Mouse (Mus musculus) adrenal gland, adult 18-20 months (tissue): ENCODE measurements around the gene Ablim2. TPM values are rescaled to one million over a fixed set of nuclear protein-coding genes. Genes with fewer than 3 reads are reported as not detected.

ENCODE experiments used
- DNase-seq, 2 experiments: peaks; one replicate each; pipeline ENCODE4 v3.0.0; 2021 to 2022; ENCODE audit warnings: low spot score in 2 of 2
- total RNA-seq, 2 experiments: library from RNA; stranded (reverse); gene quantifications; 1 replicate in 1 of 2; 2 replicates in 1 of 2; pipeline ENCODE4 v1.2.3; 2021

Ablim2 gene
- total RNA-seq, 2 experiments from 2014 or later: 7.5 to 8.0 TPM

DNA sequence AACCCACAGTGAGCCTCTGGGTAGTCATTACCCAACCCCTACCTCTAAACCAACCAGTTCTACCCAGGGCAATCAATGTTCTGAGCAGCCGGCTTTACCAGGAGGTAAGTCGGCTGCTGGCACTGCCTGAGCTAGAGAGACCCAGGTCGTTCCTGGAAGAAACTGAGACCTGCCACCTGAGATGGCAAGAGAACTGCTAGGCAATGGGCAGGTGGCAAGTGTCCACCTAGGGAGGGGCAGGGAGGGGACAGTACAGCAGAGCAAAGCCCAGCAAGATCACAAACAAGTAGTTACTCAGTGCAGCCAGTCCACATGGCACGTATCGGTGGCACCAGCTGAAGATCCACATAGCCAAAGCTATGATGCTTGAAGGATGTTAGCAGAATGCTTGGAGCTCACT lies 118.6 kb downstream of the Ablim2 start:
- no peak for DNase-seq

DNA sequence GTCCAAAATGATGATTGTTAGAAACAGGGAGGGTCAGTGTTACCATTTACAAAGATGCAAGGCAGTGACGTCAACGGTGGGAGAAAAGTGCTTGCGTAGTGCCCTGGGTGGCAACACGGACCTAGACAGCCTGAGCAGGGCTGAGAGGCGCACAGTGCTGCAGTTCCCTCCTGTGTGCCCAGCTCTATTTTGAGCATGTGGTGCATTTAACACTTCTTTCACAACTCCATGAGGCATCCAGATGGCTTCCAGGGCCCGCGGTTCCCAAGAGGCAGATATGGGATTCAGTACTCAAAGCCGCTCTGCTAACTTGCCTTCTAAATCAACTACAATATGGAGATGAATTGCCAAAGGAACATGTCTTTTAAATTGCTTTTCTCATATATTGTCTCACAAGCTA lies 121.5 kb downstream of the Ablim2 start:
- DNase-seq: no peak

DNA sequence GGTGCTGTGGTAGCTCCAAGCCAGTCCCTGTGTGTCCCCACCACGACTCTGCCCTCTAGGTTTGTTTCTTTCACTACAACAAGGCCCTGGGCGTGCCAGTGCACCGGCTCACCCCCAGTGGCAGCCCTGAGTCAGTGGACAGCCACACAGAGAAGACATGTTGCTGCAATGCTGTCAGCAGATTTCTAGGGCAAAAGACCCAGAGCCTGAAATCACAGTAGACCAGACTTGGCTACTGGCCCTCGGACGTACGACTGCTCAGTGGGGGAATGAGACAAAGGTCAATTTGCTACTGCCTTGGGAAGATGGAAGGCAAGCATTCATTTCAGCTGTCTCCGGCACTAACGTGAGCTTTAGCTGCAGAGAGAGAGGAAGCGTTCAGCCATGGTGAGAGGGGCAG lies 124.7 kb downstream of the Ablim2 start:
- DNase-seq: no peak

DNA sequence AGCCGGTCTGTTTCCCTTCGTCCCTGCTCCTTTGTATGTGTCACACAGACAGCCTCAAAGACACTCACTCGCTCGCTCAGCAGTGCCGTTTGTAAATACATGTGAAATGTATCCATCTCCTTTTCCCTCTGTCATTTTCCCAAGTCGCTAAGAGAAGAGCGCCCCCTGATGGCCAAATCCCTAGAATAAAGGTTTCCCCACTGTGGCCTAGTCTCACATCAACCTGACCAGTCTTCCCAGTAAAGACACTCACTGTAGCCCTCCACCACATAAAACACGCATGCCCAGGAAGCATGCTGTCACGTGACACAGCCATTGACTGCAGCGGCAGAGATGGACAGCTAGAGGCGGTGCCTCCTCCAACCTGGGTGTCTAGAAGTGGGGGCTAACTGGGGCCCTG lies 126.6 kb downstream of the Ablim2 start:
- peak; percentile 22 to 60 for DNase-seq

DNA sequence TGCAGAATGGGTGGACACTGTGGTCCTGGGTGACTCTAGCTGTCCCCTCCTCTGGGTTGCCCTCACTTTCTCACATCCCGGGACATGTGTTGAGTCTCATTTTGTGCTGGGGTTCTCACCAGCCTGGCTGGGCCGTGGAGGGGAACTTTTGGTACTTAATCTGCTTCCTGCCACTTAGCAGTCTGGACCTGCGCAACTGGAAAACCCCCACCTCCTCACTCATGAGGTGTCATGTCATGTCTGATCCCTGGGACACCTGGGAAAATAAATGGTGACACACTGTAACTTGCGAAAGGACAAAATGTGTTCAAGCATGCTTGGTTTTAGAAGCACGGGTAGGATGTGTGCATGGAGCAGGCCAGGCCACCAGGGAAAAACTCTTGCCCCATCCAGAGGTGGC lies 127.0 kb downstream of the Ablim2 start:
- DNase-seq: no peak

DNA sequence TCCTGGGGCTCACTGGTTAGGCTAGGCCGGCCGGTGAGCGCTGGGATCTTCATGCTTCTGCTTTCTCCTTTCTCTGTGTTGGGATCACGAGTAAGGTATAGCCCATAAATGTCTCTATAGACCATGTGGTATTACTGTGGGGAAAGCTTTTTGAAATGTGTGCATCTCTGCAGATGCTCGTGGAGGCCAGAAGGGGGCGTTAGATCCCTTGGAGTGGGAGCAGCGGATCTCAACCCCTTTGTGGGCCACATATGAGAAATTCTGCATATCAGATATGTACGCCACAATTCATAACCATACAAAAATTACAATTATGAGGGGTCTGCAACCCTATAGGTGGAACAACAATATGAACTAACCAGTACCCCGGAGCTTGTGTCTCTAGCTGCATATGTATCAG lies 131.3 kb downstream of the Ablim2 start:
- no peak for DNase-seq

DNA sequence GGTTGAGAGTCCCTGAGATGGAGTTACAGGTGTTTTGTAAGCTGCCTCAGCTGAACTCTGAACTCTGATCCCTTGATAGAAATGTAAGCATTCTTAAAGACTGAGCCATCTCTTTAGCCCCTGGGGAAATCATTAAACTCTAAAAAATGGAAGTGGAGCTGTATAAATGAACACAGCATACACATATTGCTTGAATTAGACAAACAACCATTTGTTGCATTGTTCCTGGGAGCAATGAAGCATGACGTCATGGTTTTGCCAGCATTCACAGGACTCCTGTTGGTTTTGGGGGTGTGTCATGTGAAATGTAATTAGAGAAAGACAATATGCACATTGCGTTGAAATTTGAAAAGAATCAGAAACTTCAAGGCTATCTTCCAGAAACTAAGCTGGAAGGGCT lies 132.0 kb downstream of the Ablim2 start:
- DNase-seq: no peak

DNA sequence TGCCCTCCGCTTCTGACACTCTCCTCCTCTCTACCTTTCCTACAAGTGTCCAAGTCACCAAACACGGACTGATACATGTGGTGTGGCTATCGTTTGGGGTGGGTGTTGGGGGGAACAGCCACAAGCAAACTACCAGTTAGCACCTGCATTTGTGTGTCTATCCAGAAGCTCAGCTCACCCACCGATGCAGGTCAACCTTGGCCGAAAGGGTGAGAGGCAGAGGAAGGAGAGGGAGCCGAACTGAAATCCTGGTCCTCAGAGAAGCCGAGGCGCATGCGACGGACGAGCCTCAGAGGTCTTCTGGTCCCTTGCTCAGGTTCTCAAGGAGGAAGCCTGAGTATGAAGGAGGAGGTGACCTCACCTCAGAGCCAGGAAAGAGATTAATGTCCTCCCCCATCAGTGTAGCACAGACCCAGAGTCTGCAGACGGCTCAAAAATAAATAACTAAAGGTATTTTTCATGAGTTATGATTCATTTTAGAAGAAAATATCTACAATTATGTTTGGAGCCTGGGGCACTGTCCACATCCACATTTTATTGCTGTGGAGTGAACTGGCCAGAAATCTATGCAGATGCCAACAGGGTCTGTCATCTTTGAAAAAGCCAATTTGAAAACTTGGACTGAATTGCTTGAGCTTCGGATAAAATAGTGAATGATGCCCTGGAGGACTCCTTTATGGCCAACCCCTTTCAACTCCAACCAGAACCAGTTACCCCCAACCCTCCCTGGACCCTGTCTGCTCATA lies 133.5 kb downstream of the Ablim2 start:
- no peak for DNase-seq

DNA sequence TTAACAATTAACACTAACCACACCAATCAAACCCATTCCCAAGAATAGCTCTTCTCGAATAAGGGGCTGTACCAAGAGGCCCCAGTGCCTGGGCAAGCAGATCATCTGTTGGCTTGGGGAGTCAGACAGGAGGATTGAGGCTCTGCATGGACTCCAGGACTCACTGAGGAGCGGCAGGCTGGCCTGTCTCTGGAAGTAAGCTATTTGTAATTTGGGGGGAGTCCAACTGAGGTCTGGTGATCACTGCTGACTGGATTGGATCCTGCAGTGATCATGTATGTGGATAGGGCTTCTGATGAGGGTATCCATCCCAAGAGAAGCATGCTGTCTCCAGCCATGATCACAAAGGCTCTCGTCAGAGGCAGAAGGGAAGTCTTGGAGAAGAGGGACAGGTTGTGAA lies 134.7 kb downstream of the Ablim2 start:
- no peak for DNase-seq

DNA sequence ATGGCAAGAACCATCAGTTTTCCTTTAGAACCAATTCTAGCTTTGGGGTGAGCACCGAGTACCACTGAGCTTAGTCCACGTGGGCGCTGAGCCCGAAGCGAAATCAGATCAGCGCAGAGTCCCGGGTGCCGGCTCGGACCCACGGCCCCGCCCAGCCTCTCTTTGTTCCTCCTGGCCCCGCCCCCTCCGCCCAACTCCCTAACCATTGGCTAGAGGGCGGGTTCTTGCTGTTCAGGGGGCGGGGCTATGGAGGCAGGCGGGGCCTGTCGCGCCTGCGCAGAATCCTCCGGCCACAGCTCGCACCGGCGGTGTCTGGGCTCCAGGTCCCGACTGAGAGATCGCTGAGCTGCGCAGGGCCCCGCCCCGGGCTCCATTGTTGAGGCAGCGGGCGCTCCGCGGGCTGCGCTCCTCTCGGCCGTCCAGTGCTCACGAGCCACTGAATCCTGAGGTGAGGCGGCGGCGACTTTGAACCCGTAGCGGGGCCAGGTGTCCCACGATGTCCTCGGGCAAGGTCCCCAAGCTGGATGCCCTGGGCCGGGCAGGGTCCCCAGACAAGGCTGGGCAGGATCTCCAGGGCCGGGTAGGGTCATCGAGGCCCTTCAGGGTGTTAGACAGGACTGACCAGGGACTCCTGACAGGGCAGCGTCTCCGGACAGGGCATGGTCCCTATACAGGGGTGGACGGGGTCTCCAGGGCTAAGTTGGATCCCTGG lies 135.6 kb downstream of the Ablim2 start, which contains the start of gene Afap1:
TSS of gene Afap1 (plus strand) at position 227 of the 712 bp plus-strand sequence.
- DNase-seq: peak; percentile 99

DNA sequence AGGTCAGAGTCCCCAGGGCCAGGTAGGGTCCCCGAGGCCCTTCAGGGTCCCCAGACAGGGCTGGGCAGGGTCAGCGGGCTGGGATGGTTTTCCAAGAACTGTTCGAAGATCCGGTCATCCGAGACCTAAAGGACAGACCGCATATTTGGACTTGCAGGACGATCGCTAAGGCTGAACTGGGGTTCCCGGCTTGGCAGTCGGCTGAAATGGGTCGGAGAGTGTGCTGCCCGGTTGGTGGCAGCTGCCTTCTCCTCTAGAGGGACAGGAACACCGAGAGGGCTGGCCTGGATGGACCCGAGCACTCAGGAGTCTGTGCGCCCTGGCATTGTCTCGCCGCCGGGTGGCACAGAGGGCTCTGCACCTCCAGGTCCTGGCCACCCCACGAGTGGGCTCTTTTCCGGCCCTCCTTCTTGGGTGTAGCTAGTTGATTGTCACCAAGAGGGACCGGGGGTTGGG lies 136.2 kb downstream of the Ablim2 start:
- peak; percentile 62 to 64 for DNase-seq

DNA sequence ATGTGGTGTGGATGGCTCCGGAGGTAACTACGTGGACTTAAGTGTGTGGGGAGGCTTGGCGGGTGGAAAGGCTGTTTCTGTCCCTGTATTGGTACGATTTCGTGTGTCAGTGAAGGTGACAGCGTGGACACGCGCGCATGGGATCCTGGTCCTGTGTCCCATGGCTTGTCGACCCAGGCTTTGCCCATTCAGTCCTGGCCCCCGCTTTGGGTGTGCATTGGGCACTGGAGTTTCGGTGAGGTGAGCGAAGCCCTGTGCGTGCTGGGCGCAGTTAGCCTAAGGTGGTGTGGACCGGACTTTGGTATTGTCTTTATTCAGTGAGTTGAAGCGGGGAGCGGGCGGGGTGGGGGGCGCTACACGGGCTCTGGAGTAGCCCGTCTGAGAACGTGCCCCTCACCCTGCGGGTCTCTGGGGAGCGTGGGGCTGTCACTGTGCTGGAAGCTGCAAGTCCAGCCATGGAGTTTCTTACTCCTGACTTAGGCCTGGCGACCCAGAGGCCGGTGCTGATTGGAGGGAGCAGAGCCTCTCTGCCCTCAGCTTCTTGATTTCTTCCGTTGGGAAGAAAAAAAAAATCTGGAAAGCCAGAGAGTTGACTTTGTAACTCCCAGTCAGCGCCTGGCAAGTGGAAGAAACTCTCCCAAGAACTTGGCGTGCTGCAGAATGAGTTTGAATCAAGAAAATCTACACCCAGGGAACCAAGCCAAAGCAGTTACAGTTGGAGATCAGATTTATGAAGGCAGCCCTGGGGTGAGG lies 136.8 kb downstream of the Ablim2 start:
- peak in 1 of 2 experiments; percentile 35 for DNase-seq

DNA sequence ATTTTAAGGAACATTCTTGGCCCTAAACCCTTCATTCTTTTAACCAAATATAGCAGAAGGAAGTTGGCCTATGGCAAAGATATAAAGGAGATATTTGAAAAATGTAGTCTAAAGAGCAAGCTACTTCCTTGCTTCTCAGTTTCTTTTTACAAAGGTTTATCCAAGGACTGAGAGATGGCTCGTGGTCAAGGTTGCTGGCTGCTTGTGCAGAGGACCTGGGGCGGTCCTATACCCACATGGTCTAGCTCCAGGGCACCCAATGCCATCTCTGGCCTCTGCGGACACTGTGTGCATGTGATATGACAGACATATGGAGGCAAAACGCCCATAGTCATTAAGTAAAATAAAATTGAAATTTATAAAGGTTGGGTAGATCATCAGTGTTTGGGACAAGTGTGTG lies 138.2 kb downstream of the Ablim2 start:
- no peak for DNase-seq

DNA sequence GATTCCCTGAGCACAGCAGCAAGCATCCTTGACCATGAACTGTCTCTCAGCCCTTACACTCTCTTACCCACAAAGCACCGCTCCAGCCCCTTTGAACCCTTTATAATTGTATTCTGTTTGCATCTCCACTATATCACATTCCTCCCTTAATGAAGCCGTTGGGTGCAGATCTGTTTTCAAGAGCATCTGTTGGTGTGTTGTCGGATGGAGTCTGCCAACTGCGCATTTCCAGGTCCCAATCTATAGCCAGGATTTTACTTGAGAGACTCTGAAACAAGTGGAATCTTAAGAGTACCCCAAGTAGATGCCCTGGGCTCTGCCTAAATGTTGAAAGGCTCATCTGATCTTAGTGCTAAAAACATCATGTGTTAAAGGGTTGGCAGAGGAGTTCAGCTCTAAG lies 138.9 kb downstream of the Ablim2 start:
- DNase-seq: no peak

DNA sequence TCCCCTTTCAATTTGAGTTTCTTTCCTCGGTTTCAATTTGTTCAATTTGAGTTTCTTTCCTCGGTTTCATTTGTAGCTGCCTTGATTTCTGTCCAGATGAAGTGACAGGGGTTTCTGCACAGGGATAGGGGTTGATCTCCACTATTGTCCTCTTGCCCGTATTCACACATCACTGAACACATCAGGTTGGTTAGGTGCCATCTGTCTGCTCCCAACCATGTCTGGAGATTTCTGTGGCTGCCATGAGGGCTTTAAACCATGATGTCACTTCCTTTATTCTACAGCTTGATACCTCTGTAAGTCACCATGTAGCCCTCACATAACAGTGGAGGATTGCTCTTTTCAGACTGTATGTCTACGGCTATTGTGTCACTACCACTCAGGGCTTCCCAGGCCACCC lies 139.5 kb downstream of the Ablim2 start:
- no peak for DNase-seq

DNA sequence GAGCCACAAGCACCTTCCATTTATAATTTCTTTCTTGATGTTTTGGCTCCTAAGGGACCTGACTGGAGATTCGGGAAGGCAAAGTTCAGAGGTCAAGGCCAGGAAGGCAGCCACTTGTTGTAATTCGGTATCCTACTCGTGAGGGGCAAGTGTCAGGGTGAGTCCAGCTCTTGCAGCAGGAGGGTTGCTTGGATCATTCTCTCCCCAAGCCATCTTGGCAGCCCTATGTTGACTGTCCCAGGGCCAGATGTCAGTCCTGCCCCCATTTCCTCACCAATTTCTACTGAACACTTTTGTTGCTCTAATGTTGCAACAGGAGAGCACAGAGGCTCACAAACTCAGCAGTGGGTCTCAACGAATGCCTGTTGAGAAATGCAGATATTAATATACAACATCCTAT lies 140.4 kb downstream of the Ablim2 start:
- no peak for DNase-seq

DNA sequence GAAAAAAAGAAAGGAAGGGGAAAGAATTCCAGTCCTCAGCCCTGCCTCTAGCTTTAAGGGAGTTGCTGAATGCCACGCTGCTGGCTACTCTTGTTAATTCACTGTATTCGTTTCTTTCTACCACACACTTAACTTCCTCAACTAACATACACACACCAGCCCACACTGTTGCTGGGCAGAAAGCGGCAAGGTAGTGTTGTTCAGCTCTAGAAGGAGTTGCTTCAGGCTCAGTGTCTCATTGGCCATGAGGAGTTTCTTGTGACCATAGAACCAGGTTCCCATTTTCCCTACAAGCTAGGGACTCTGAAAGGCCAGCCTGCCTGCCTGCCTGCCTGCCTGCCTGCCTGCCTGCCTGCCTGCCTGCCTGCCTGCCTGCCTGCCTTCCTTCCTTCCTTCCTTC lies 141.3 kb downstream of the Ablim2 start:
- DNase-seq: no peak

DNA sequence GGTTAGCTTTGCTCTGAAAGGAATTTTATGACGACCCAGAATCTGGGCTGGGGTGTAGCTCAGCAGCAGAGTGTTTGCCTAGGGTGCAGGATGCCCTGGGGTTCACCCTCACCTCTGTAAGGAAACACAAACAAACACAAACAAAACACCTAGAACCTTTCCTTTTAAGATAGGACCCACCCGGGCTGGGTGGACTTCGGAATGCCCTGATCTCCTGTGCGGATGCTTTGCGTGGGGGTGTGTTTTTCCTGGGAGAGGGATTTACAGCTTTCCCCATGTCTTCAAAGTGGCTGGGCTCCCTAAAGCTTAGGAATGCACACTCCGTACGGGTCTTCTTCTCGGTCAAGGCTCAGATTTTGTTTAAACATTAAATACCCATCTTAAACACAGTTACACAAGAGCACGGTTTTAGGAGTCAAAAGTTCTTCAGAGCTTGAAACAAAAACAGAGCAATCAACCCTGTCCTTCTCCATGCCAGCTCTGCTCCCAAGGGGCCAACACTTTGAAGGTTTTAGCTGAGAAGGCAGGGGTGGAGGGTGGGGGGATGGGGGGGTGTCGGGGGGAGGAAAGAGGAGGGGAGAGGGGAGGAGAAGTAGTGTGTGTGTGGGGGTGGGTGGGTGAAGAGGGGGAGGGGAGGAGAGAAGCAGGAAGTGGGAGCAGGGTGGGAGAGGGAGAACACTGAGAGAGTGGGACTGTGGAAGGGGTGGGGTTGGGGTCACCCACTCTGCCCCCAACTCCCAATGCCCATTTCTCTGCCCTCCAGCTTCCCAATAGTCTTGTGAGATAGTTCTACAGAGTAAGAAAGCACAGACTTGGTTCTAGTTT lies 142.9 kb downstream of the Ablim2 start:
- DNase-seq: no peak

DNA sequence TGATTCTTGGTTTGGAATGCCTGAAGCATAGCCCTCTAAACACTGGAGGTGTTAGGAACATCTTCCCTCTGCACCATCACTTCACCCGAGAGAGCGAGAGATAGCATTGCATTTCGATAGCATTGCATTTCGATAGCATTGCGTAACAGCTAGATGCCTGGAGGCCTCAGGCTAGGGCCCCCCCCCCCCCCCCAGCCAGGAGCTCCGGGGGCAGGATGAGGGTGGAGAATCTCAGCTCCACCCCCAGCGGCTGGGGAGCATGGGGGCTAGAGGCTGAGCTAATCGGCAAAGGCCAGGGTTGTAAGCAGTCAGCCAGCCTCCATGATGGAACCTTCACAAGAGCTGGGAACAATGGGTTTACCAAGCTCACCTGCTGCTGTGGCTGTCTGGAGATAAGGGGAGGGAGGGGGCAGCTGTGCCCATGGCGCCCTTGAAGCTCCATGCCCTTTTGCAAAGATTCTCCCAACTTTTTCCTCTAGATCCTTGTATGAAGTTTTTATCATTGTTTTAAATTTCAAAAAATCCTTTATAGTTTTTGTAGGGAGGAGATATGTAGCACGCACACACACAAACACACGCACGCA lies 143.6 kb downstream of the Ablim2 start:
- no peak for DNase-seq

DNA sequence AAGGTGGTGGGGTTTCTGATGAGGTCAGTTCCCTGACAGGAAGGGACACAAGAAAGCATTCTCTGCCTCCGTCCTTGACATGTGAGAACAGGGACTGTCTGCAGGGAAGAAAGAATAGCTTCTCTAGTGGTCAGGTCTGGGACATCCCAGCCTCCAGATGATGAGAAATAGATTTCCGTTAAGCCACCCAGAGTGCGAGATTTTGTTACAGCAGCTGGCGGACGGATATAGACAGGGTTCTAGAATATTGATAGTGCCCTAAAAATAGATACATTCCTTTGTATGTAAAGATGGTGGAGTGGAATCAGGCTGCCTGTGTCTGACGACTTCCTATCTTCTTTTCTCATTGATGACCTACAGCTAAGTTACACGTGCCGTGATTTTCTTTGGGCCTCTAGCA lies 145.8 kb downstream of the Ablim2 start:
- no peak for DNase-seq

DNA sequence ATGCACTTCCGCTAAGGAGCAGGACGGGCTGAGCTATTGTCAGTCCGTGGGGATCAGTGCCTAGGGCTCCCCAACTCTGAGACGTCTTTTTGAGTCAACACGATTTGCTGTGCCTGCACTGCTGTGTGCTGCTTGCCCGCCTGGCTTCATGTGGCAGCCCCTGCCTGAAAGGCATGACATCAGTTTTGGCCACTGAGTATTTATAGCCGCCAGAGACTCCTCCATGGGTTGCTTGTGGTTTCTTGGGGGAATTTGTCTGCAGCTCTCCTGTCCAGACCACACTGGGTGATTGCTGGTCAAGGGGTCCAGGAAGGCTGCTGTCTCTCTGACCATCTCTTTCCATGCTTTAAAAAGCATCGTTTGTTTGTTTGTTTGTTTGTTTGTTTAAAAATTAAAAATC lies 147.6 kb downstream of the Ablim2 start:
- no peak for DNase-seq
